Mouse (Mus musculus) megakaryocyte, embryonic 14.5 days (primary cell): ENCODE results near the gene Echdc1. TPM values are rescaled to one million over a fixed set of nuclear protein-coding genes. Genes with fewer than 3 reads are reported as not detected.

Experiments used
- H3K27me3 ChIP-seq: replicated peaks from 2 replicates; pipeline ENCODE3; 2012; ENCODE audit warnings: inconsistent platforms
- H3K36me3 ChIP-seq: replicated peaks from 2 replicates; pipeline ENCODE3; 2012; ENCODE audit warnings: low read length, inconsistent platforms, mixed read lengths
- H3K4me1 ChIP-seq: 2 replicates; pipeline ENCODE4 v1.6.1; 2012; ENCODE audit warnings: inconsistent platforms
- H3K4me3 ChIP-seq: replicated peaks from 2 replicates; pipeline ENCODE3; 2012; ENCODE audit warnings: moderate library complexity, mild to moderate bottlenecking, inconsistent platforms
- H3K9me3 ChIP-seq: 2 replicates; pipeline ENCODE4 v1.6.1; 2012; ENCODE audit warnings: inconsistent platforms
- FLI1 ChIP-seq: IDR thresholded peaks from 2 replicates; pipeline ENCODE4 v1.6.1; 2012; ENCODE audit warnings: low read length, inconsistent platforms, mixed read lengths
- GATA1 ChIP-seq: IDR thresholded peaks from 3 replicates; pipeline ENCODE4 v1.6.1; 2012; ENCODE audit warnings: mixed read lengths, low read length, inconsistent platforms, borderline replicate concordance
- polyA plus RNA-seq: library from polyadenylated mRNA; stranded (reverse); fragments of >175 nt; gene quantifications from 2 replicates; pipeline ENCODE4 v1.2.3, GENCODE M21; 2012; ENCODE audit warnings: low replicate concordance; ENCODE audit not compliant: insufficient read depth

Gene Echdc1
- polyA plus RNA-seq = 1.5 TPM in 1 of 2 replicates, not detected in the other

DNA sequence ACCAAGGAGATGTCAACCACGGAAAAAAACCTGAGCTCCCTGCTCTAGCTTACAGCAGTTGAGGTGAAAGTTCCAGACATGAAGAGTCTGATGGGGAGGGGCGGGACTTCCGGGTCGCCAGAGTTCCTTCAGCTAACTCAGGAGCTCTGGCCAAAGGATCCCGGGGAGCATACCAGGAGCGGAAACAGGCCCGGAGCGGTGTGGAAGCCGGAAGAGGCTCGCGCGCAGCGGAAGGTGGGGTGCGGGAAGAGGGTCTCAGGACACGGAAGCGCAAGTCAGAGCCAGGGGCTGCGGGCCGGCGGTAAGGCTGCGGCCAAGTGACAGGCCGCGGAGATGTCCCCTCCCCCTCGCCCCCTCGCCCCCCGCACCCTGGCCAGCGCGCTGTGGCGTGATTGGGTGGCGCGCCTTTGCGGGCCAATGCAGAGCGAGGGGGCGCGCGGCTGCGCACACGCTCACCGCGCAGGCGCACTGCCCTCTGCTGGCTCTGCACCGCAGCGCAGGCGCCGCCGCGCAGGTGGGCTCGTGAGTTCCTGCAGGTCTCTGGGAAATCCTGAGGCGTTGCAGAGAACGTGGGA is at the start of gene Echdc1:
TSS of gene Echdc1 (plus strand) at position 103 of the 575 bp plus-strand sequence.
- Histone ChIP-seq H3K27me3 (no peaks in the 10 kb centered on the region), H3K4me3 (peak within 1 kb of the TSS; percentile 95), H3K9me3 (no peaks in the 10 kb centered on the region), H3K36me3 (peaks cover 11% of the 10 kb centered on the region), H3K4me1 (peaks cover 47% of the 10 kb centered on the region)
- no peak for TF ChIP-seq FLI1
- no peak for TF ChIP-seq GATA1

DNA sequence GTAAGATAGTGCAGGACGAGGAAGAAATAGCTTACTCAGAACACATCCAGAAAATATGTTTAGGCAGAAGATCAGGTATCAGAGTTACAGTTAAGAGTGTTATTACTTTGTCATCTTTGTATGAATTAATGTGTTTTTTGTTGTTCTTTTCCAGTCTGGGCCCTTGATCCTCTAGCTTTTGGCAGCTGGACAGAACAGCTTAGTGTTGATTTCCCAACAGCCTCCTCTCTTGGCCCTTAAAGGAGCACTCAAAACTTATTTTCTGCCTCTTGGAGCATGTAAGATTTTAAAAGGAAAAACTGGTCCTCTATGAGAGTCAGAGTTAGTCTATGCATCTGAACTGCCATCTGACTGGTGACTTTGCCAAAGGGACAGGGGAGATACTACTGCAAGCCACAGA is 31.2 kb upstream of the Echdc1 start:
- H3K4me1 ChIP-seq = no peaks in the 10 kb centered on the region
- no peaks in the 10 kb centered on the region for H3K36me3 ChIP-seq
- H3K27me3 ChIP-seq = no peaks in the 10 kb centered on the region
- no peak overlapping the region for H3K4me3 ChIP-seq
- no peaks in the 10 kb centered on the region; the same call in 1 of the 2 replicates for H3K9me3 ChIP-seq
- no peak for TF ChIP-seq FLI1

- no peaks in the 10 kb centered on the region for H3K36me3 ChIP-seq
- H3K9me3 ChIP-seq = peaks cover 12% of the 10 kb centered on the region
- no peaks in the 10 kb centered on the region for H3K27me3 ChIP-seq
- TF ChIP-seq GATA1 (no peak), FLI1 (no peak)
- H3K4me3 ChIP-seq = no peak overlapping the region
- no peaks in the 10 kb centered on the region for H3K4me1 ChIP-seq
Measured at GRCm38 (mm10) chr10:29285757-29286156, 27.2 kb upstream of the Echdc1 start.

DNA sequence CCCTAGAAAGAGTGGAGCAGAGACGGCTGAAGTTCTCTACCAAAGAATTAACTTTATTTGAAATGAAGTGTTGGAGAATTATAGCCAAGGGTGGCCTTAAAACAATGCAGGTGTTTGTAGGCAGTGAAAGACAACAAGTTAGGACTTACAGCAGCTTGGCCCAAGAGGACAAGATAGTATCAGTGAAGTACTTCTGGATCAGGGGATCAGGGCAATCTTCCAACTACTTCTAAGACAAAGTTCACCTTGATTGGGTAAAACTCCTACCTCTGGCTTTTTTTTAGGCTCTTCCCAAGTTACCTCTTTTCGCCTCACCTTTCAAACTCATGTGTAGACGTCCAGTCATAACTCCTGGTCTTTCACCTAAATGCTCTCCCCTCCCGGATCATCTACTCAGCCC is 10.7 kb upstream of the Echdc1 start:
- peaks cover 8% of the 10 kb centered on the region for H3K4me1 ChIP-seq
- H3K27me3 ChIP-seq = no peaks in the 10 kb centered on the region
- TF ChIP-seq GATA1 (no peak), FLI1 (no peak)
- H3K9me3 ChIP-seq = no peaks in the 10 kb centered on the region
- peaks cover 23% of the 10 kb centered on the region for H3K36me3 ChIP-seq
- no peak overlapping the region for H3K4me3 ChIP-seq

DNA sequence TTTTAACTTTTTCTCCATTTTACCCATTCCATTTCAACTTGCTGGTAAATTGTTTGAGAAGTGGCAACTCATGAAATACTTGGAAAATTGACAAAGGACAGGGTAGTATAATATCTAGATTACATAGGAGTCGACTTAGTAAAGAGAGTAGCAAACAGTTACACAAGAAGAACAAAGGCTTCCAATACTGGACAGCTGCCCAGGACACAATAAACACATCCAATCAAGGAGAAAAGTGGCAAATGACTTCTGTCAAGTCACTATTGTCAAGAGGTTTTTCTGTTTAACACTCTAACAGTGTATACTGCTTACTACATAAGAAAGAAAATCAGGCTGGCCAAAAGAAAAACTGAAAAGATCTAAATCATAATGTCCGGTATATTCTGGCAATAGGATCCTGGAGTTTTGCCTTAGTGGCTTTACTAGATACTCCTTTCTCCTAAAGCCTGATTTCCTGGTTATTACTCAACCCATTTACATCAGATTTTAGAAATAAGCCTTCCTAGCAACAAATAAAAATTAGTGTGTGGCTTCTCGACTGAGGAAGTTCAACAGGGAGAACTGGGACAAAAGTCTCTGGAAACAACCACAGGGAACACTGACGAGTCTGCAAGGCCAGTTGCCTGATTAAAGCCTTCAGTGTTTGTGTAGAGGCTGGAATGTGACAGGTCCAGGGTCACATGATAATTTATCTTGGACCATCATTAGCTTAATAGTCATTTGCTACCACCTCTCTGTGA is 1.3 kb upstream of the Echdc1 start:
- Histone ChIP-seq H3K27me3 (no peaks in the 10 kb centered on the region), H3K9me3 (no peaks in the 10 kb centered on the region), H3K4me1 (peaks cover 43% of the 10 kb centered on the region), H3K4me3 (peak overlapping the region; percentile 95), H3K36me3 (peaks cover 2% of the 10 kb centered on the region)
- no peak for TF ChIP-seq FLI1
- TF ChIP-seq GATA1 = no peak

DNA sequence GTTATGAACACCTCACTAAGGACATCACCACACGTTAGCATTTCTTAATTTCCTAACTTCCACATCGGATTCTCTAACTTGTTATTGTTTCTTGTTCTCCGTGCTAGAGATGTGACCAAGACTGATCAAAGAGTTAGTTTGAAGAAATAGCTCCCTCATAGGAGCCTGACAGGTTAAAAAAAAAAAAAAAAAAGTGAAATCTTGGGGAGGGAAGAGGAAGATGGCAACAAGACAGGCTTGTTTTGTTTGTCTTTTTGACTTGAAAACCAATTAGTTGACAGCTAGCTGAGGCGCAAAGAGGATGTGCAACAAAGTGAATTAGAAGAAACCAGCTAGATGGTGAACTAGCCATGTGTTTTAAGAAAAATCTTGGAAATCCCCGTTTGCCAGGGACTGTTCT is 939 bp downstream of the Echdc1 start:
- TF ChIP-seq FLI1 (no peak), GATA1 (no peak)
- no peaks in the 10 kb centered on the region for H3K27me3 ChIP-seq
- H3K4me3 ChIP-seq = peak overlapping the region; percentile 95
- no peaks in the 10 kb centered on the region for H3K9me3 ChIP-seq
- H3K36me3 ChIP-seq = peaks cover 16% of the 10 kb centered on the region
- H3K4me1 ChIP-seq = peaks cover 44% of the 10 kb centered on the region

- Histone ChIP-seq H3K4me1 (no peaks in the 10 kb centered on the region; the same call in 1 of the 2 replicates), H3K9me3 (no peaks in the 10 kb centered on the region), H3K36me3 (peaks cover 33% of the 10 kb centered on the region), H3K27me3 (no peaks in the 10 kb centered on the region), H3K4me3 (no peak overlapping the region)
- TF ChIP-seq GATA1 = no peak
- no peak for TF ChIP-seq FLI1
Measured at GRCm38 (mm10) chr10:29324817-29325216, 11.9 kb downstream of the Echdc1 start.

- H3K4me3 ChIP-seq = no peak overlapping the region
- H3K36me3 ChIP-seq = peaks cover 49% of the 10 kb centered on the region
- no peak for TF ChIP-seq GATA1
- TF ChIP-seq FLI1 = no peak
- H3K4me1 ChIP-seq = peaks cover 3% of the 10 kb centered on the region; the same call in 1 of the 2 replicates
- H3K9me3 ChIP-seq = no peaks in the 10 kb centered on the region
- H3K27me3 ChIP-seq = no peaks in the 10 kb centered on the region
Measured at GRCm38 (mm10) chr10:29333836-29334235, 20.9 kb downstream of the Echdc1 start.

GRCm38 (mm10) chr10:29338355-29339056 is 25.5 kb downstream of the Echdc1 start:
- no peaks in the 10 kb centered on the region for H3K27me3 ChIP-seq
- H3K4me3 ChIP-seq = no peak overlapping the region
- H3K9me3 ChIP-seq = no peaks in the 10 kb centered on the region
- no peaks in the 10 kb centered on the region for H3K4me1 ChIP-seq
- TF ChIP-seq FLI1 (no peak), GATA1 (no peak)
- peaks cover 62% of the 10 kb centered on the region for H3K36me3 ChIP-seq

- no peaks in the 10 kb centered on the region for H3K4me1 ChIP-seq
- H3K27me3 ChIP-seq = no peaks in the 10 kb centered on the region
- peaks cover 77% of the 10 kb centered on the region for H3K36me3 ChIP-seq
- TF ChIP-seq GATA1 (no peak), FLI1 (no peak)
- no peak overlapping the region for H3K4me3 ChIP-seq
- no peaks in the 10 kb centered on the region for H3K9me3 ChIP-seq
Measured at GRCm38 (mm10) chr10:29344232-29344631, 31.3 kb downstream of the Echdc1 start.
